In the genomic region with DNA sequence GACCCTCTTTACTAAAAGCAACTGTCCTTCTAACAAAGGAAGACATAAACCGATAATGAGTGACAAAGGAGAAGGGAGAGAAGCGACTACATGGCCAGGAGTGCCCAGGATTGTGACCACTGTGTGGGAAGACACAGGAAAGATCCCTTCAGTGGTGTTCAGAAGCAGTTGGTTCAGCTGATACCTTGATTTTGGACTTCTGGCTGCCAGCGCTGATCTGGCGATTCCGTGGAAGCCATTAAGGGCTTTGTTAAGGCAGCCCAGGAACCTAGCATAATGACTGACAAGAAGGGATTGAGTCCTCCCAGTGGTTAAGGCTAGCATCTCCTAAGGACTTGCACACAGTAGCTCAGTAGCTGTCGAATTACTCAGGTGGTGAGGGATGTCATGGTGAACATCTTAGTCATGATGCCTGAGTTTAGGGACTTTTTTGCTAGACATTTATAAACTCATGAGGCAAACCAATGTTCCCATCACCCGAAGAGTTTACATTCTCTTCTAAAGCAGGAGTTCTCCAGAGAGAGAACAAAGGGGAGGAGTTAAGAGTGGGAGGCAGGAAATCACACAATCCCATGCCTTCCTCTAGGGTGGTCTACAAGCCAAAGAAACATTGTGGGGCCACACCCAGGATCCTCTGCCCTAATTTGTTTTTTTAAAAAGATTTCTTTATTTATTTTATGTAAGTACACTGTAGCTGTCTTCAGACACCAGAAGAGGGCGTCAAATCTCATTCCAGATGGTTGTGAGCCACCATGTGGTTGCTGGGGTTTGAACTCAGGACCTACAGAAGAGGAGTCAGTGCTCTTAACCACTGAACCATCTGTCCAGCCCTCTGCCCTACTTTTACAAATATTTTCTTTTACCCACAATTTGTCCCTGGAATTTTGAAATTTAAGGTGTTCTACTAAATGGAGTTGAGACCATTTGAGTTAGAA, we compare ENCODE assay signal across 13 mouse cellular contexts. TPM values are rescaled to one million over a fixed set of nuclear protein-coding genes. Genes with fewer than 3 reads are reported as not detected.
DNase-seq lines count a peak whose midpoint lies in the region; ATAC-seq and TF ChIP-seq lines count a peak whose summit lies in the region.
"Had no signal": no experiment of that assay in that cellular context is flagged by ENCODE, and none has a peak within 500 bp of the region (broad histone marks: within the 10 kb centered on the region; RNA-seq: fewer than 3 reads in every experiment).

No protein-coding gene starts in this region.

- H3K27ac ChIP-seq in liver, embryonic 12.5 days: no peak overlapping the region
- H3K27ac ChIP-seq in gastrocnemius, adult 2 months: no peak overlapping the region
- no peak overlapping the region for H3K27ac ChIP-seq in cerebellum, adult 2 months (ENCODE audit: insufficient read depth, low read length)
- H3K27ac ChIP-seq: hindbrain, embryonic 12.5 days had no signal

- 77% methylated on average over 8 of the region's 8 CpGs for WGBS in liver, embryonic 12.5 days (ENCODE audit: insufficient replicate concordance)
- WGBS in cerebellum, adult 2 months: 89% methylated on average over 8 of the region's 8 CpGs

- no peak for ATAC-seq in liver, embryonic 12.5 days

- peak; percentile 23; the same call in 1 of the 2 replicates for TF ChIP-seq CTCF in E14TG2a.4 (conservative IDR thresholded peaks at IDR 0.05; ENCODE audit: low read length)
- no peak for TF ChIP-seq CTCF in gastrocnemius, adult 2 months (IDR thresholded peaks at IDR 0.05)
- no peak for TF ChIP-seq CTCF in cerebellum, adult 2 months (IDR thresholded peaks at IDR 0.05; ENCODE audit: borderline replicate concordance, insufficient read depth, low read depth, low read length)

- peak overlapping the region; percentile 77 for H3K4me2 ChIP-seq in liver, embryonic 12.5 days

- peaks cover 33% of the 10 kb centered on the region for H3K4me1 ChIP-seq in liver, embryonic 12.5 days
- peaks cover 25% of the 10 kb centered on the region for H3K4me1 ChIP-seq in E14TG2a.4 (replicated peaks; ENCODE audit: low read depth, low read length)
- no peaks in the 10 kb centered on the region for H3K4me1 ChIP-seq in cerebellum, adult 2 months (ENCODE audit: control insufficient read depth, insufficient read depth, low read length)

- no peak overlapping the region; the same call in 1 of the 2 replicates for H3K9ac ChIP-seq in liver, embryonic 12.5 days

- no peak for TF ChIP-seq POLR2A in cerebellum, adult 2 months (IDR thresholded peaks at IDR 0.05; ENCODE audit: borderline replicate concordance, insufficient read depth, low read length)

- H3K9me3 ChIP-seq in liver, embryonic 12.5 days (replicated peaks): peaks cover 24% of the 10 kb centered on the region
- H3K9me3 ChIP-seq in E14TG2a.4 (ENCODE audit: low read length): no peaks in the 10 kb centered on the region

- H3K27me3 ChIP-seq in liver, embryonic 12.5 days (replicated peaks): no peaks in the 10 kb centered on the region
- H3K27me3 ChIP-seq in E14TG2a.4 (ENCODE audit: insufficient read depth, low read length): no peaks in the 10 kb centered on the region
- H3K27me3 ChIP-seq in cerebellum, adult 2 months (ENCODE audit: control insufficient read depth, insufficient read depth, low read length): no peaks in the 10 kb centered on the region
- H3K27me3 ChIP-seq: hindbrain, embryonic 12.5 days had no signal

- intact Hi-C loops in gastrocnemius, adult 2 months (cut with DNase I): no loop called here

- H3K36me3 ChIP-seq in liver, embryonic 12.5 days: peaks cover 26% of the 10 kb centered on the region
- peaks cover 19% of the 10 kb centered on the region for H3K36me3 ChIP-seq in E14TG2a.4 (ENCODE audit: insufficient read depth, low read length)

- DNase-seq in liver (no peak), A20 (ENCODE audit: low read depth, low spot score) (peak; percentile 56)
- DNase-seq in induced T-regulatory cell, adult 2 months (ENCODE audit: low read depth): peak; percentile 50
- DNase-seq in gastrocnemius, adult 2 months: no peak
- no peak for DNase-seq in cerebellum, adult 2 months
- DNase-seq in adrenal gland, postnatal 14 days: no peak
- DNase-seq: adrenal gland, adult 8-10 months; cerebellum, postnatal 14 days; kidney, postnatal 25 days; thymus, postnatal 4 days had no signal

- peak overlapping the region; percentile 72; the same call in 1 of the 2 replicates for H3K4me3 ChIP-seq in liver, embryonic 12.5 days
- H3K4me3 ChIP-seq in E14TG2a.4 (replicated peaks; ENCODE audit: low read length): peak overlapping the region; percentile 29; the same call in 1 of the 2 replicates
- H3K4me3 ChIP-seq in gastrocnemius, adult 2 months: no peak overlapping the region
- no peak overlapping the region for H3K4me3 ChIP-seq in cerebellum, adult 2 months (replicated peaks; ENCODE audit: insufficient read depth, low read depth, low read length)

RNA-seq across cellular contexts. Expression of a gene that starts 29.3 kb away (rescaled TPM):
- polyA plus RNA-seq in liver, embryonic 12.5 days (2016; fragmentation: Nextera tagmentation; extraction: Ambion mirVana): 9.2 and 9.4 TPM in 2 replicates
- total RNA-seq in gastrocnemius, adult 2 months (2021): 10 to 100 TPM; 26.8 to 27.1 TPM
- polyA plus RNA-seq in cerebellum, adult 2 months (2012; rRNA removed): 71.3 and 72.3 TPM in 2 replicates
- 43.1 and 46.4 TPM in 2 replicates for total RNA-seq in adrenal gland, postnatal 14 days (2021)

Comparison
In these comparisons a context has a peak if more than half of its experiments do, and no peak if none do; other contexts are left out.
1. H3K4me3 ChIP-seq: peak in liver, embryonic 12.5 days (single experiment) and E14TG2a.4 (single experiment); none in gastrocnemius, adult 2 months (single experiment) and cerebellum, adult 2 months (single experiment).
2. DNase-seq: peak in A20 (single experiment) and induced T-regulatory cell, adult 2 months (single experiment); none in liver (single experiment), gastrocnemius, adult 2 months (single experiment), cerebellum, adult 2 months (0 of 2) and adrenal gland, postnatal 14 days (single experiment).